Mouse (Mus musculus) heart, postnatal 0 days (tissue): ENCODE measurements around the gene Ptprn2. TPM values are rescaled to one million over a fixed set of nuclear protein-coding genes. Genes with fewer than 3 reads are reported as not detected.

Experiments used
- ATAC-seq: fragments of 200-750 bp; cut with Nextera tagmentation; 2 replicates; pipeline ENCODE4 v1.8.0; 2017; ENCODE audit warnings: low read depth, moderate number of reproducible peaks, moderate library complexity; ENCODE audit not compliant: insufficient read depth
- DNase-seq: peaks from one replicate; pipeline ENCODE4 v3.0.0-alpha.2; 2016; ENCODE audit warnings: low spot score
- H3K27ac ChIP-seq: fragments of 300-500 bp; sonication (generic); 2 replicates; pipeline ENCODE4 v1.5.1; 2014; ENCODE audit warnings: low read depth, mild to moderate bottlenecking
- H3K27me3 ChIP-seq: fragments of 300-500 bp; sonication (generic); 2 replicates; pipeline ENCODE4 v1.6.1; 2014; ENCODE audit warnings: low read length, mixed read lengths; ENCODE audit not compliant: control insufficient read depth, insufficient read depth
- H3K36me3 ChIP-seq: fragments of 300-500 bp; sonication (generic); replicated peaks from 2 replicates; pipeline ENCODE4 v1.6.1; 2014; ENCODE audit warnings: low read length, mixed read lengths; ENCODE audit not compliant: control insufficient read depth, insufficient read depth
- H3K4me1 ChIP-seq: fragments of 300-500 bp; sonication (generic); 2 replicates; pipeline ENCODE4 v1.6.1; 2014; ENCODE audit warnings: antibody characterized with exemption; ENCODE audit not compliant: control insufficient read depth, insufficient read depth
- H3K4me2 ChIP-seq: fragments of 300-500 bp; sonication (generic); 2 replicates; pipeline ENCODE4 v1.6.1; 2014; ENCODE audit warnings: low read depth, mild to moderate bottlenecking, low read length, moderate library complexity
- H3K4me3 ChIP-seq: fragments of 300-500 bp; sonication (generic); 2 replicates; pipeline ENCODE4 v1.5.1; 2014; ENCODE audit warnings: low read depth, low read length
- H3K9ac ChIP-seq: fragments of 300-500 bp; sonication (generic); replicated peaks from 2 replicates; pipeline ENCODE4 v1.6.1; 2014; ENCODE audit warnings: low read depth, low read length, mixed read lengths
- H3K9me3 ChIP-seq: fragments of 300-500 bp; sonication (generic); replicated peaks from 2 replicates; pipeline ENCODE4 v1.6.1; 2016; ENCODE audit warnings: low read length; ENCODE audit not compliant: control insufficient read depth
- CTCF ChIP-seq: IDR thresholded peaks from 2 replicates; pipeline ENCODE4 v1.5.1; 2016; ENCODE audit warnings: antibody characterized with exemption, control low read depth, low read depth
- EP300 ChIP-seq: IDR thresholded peaks from 2 replicates; pipeline ENCODE4 v1.6.1; 2016; ENCODE audit warnings: antibody characterized with exemption, low read depth
- WGBS: fragments of 180-500 bp; shearing (Covaris S2); extraction: QIAGEN DNeasy Blood & Tissue Kit; methylation state at CpG from one replicate; pipeline ENCODE4 v1.1.7; 2014; 5-methylcytosine and 5-hydroxymethylcytosine counted together
- polyA plus RNA-seq: library from polyadenylated mRNA; unstranded; fragments of >200 nt; fragmentation: Nextera tagmentation; extraction: Ambion mirVana; gene quantifications from 2 replicates; pipeline ENCODE4 v1.2.1, GENCODE M21; 2015
- total RNA-seq: library from RNA; depleted of rRNA; stranded (reverse); fragments of >200 nt; gene quantifications from 2 replicates; pipeline ENCODE4 v1.2.3, GENCODE M21; 2014; ENCODE audit warnings: low replicate concordance

The Ptprn2 gene
- total and polyA plus RNA-seq, 2 experiments from 2014 or later = not detected

GRCm38 (mm10) chr12:116785731-116786130 is 300.2 kb downstream of the Ptprn2 start:
- Histone ChIP-seq H3K9ac (no peak overlapping the region), H3K36me3 (no peaks in the 10 kb centered on the region), H3K4me3 (no peak overlapping the region), H3K27ac (no peak overlapping the region), H3K27me3 (no peaks in the 10 kb centered on the region), H3K9me3 (no peaks in the 10 kb centered on the region), H3K4me2 (no peak overlapping the region), H3K4me1 (no peaks in the 10 kb centered on the region)
- WGBS = 84% methylated on average over 3 of the region's 3 CpGs
- TF ChIP-seq EP300 (no peak), CTCF (no peak)
- DNase-seq = no peak
- ATAC-seq = no peak

GRCm38 (mm10) chr12:116788346-116788745 is 302.8 kb downstream of the Ptprn2 start:
- H3K4me3 ChIP-seq = no peak overlapping the region
- DNase-seq = no peak
- no peaks in the 10 kb centered on the region for H3K9me3 ChIP-seq
- no peak overlapping the region for H3K27ac ChIP-seq
- no peak for ATAC-seq
- no peaks in the 10 kb centered on the region for H3K27me3 ChIP-seq
- H3K4me1 ChIP-seq = no peaks in the 10 kb centered on the region
- no peak overlapping the region for H3K4me2 ChIP-seq
- no peak for TF ChIP-seq EP300
- no peak for TF ChIP-seq CTCF
- H3K9ac ChIP-seq = no peak overlapping the region
- no peaks in the 10 kb centered on the region for H3K36me3 ChIP-seq
- WGBS = 63% methylated on average over 3 of the region's 3 CpGs

GRCm38 (mm10) chr12:116803331-116803730 is 317.8 kb downstream of the Ptprn2 start:
- Histone ChIP-seq H3K4me1 (no peaks in the 10 kb centered on the region), H3K36me3 (no peaks in the 10 kb centered on the region), H3K4me3 (no peak overlapping the region), H3K27ac (no peak overlapping the region), H3K9me3 (no peaks in the 10 kb centered on the region), H3K27me3 (no peaks in the 10 kb centered on the region), H3K4me2 (no peak overlapping the region), H3K9ac (no peak overlapping the region)
- TF ChIP-seq CTCF (no peak), EP300 (no peak)
- no peak for DNase-seq
- whole genome bisulfite sequencing = 84% methylated on average over 5 of the region's 5 CpGs
- ATAC-seq = no peak

- H3K4me1 ChIP-seq = no peaks in the 10 kb centered on the region
- H3K4me2 ChIP-seq = no peak overlapping the region
- WGBS = 53% methylated on average over 2 of the region's 2 CpGs
- H3K9ac ChIP-seq = no peak overlapping the region
- TF ChIP-seq EP300 = no peak
- TF ChIP-seq CTCF = no peak
- no peak overlapping the region for H3K4me3 ChIP-seq
- DNase-seq = no peak
- H3K36me3 ChIP-seq = no peaks in the 10 kb centered on the region
- no peaks in the 10 kb centered on the region for H3K9me3 ChIP-seq
- no peaks in the 10 kb centered on the region for H3K27me3 ChIP-seq
- no peak overlapping the region for H3K27ac ChIP-seq
- ATAC-seq = no peak
Measured at GRCm38 (mm10) chr12:116804712-116805111, 319.2 kb downstream of the Ptprn2 start.

GRCm38 (mm10) chr12:116805129-116805809 is 319.7 kb downstream of the Ptprn2 start:
- H3K27me3 ChIP-seq = no peaks in the 10 kb centered on the region
- H3K27ac ChIP-seq = no peak overlapping the region
- ATAC-seq = no peak
- 33% methylated on average over 2 of the region's 2 CpGs for WGBS
- H3K4me3 ChIP-seq = no peak overlapping the region
- H3K9ac ChIP-seq = no peak overlapping the region
- TF ChIP-seq EP300 (no peak), CTCF (no peak)
- H3K36me3 ChIP-seq = no peaks in the 10 kb centered on the region
- no peak overlapping the region for H3K4me2 ChIP-seq
- no peak for DNase-seq
- H3K9me3 ChIP-seq = no peaks in the 10 kb centered on the region
- no peaks in the 10 kb centered on the region for H3K4me1 ChIP-seq

- Histone ChIP-seq H3K4me2 (no peak overlapping the region), H3K4me3 (no peak overlapping the region), H3K36me3 (no peaks in the 10 kb centered on the region), H3K27ac (no peak overlapping the region), H3K9me3 (no peaks in the 10 kb centered on the region), H3K27me3 (no peaks in the 10 kb centered on the region), H3K4me1 (no peaks in the 10 kb centered on the region), H3K9ac (no peak overlapping the region)
- DNase-seq (no peak), ATAC-seq (no peak)
- no peak for TF ChIP-seq EP300
- WGBS = 79% methylated on average over 2 of the region's 2 CpGs
Measured at GRCm38 (mm10) chr12:116806089-116806488, 320.6 kb downstream of the Ptprn2 start.
